Mouse (Mus musculus): ENCODE results near the gene Mcl1. TPM values are rescaled to one million over a fixed set of nuclear protein-coding genes. Genes with fewer than 3 reads are reported as not detected.

The Mcl1 gene
- polyA plus RNA-seq, 1 experiment from 2014 or later, result 34.8 TPM

GRCm38 (mm10) chr3:95676745-95677419, 18.3 kb downstream of the Mcl1 start:
- 0 out of 2 replicates have a peak, but pooled peaks cover 11% of the 10 kb centered on the region for H3K36me3 ChIP-seq (replicated peaks)
- no peaks in the 10 kb centered on the region for H3K27me3 ChIP-seq
- no peaks in the 10 kb centered on the region for H3K9me3 ChIP-seq (replicated peaks)
- no peak for ATAC-seq (ENCODE audit: insufficient read depth)
- H3K9ac ChIP-seq, result no peak overlapping the region
- H3K4me2 ChIP-seq, result no peak overlapping the region
- 44% methylated on average over 15 of the region's 15 CpGs for WGBS (ENCODE audit: insufficient replicate concordance)
- H3K4me3 ChIP-seq (replicated peaks), result no peak overlapping the region
- H3K27ac ChIP-seq (replicated peaks), result peak overlapping the region; percentile 98
- H3K4me1 ChIP-seq (replicated peaks), result peaks cover 66% of the 10 kb centered on the region

- Histone ChIP-seq H3K4me3 (replicated peaks) (no peak overlapping the region), H3K9ac (no peak overlapping the region), H3K27ac (replicated peaks) (no peak overlapping the region), H3K36me3 (replicated peaks) (0 out of 2 replicates have a peak, but pooled peaks cover 10% of the 10 kb centered on the region), H3K4me2 (no peak overlapping the region), H3K9me3 (replicated peaks) (no peaks in the 10 kb centered on the region), H3K4me1 (replicated peaks) (peaks cover 59% of the 10 kb centered on the region), H3K27me3 (no peaks in the 10 kb centered on the region)
- ATAC-seq (ENCODE audit: insufficient read depth), result no peak
- 70% methylated on average over 19 of the region's 19 CpGs for WGBS (ENCODE audit: insufficient replicate concordance)
These were observed 19.0 kb downstream of the Mcl1 start for GRCm38 (mm10) chr3:95677420-95678090.

GRCm38 (mm10) chr3:95679551-95679950, 21.0 kb downstream of the Mcl1 start:
- Histone ChIP-seq H3K27ac (replicated peaks) (no peak overlapping the region), H3K9me3 (replicated peaks) (no peaks in the 10 kb centered on the region), H3K36me3 (replicated peaks) (0 out of 2 replicates have a peak, but pooled peaks cover 4% of the 10 kb centered on the region), H3K4me3 (replicated peaks) (no peak overlapping the region), H3K27me3 (0 out of 2 replicates have a peak, but pooled peaks cover 5% of the 10 kb centered on the region), H3K9ac (no peak overlapping the region), H3K4me1 (replicated peaks) (peaks cover 39% of the 10 kb centered on the region), H3K4me2 (no peak overlapping the region)
- ATAC-seq (ENCODE audit: insufficient read depth), result no peak
- 79% methylated on average over 8 of the region's 8 CpGs for WGBS (ENCODE audit: insufficient replicate concordance)

- H3K9ac ChIP-seq, result no peak overlapping the region
- 0 out of 2 replicates have a peak, but pooled peaks cover 4% of the 10 kb centered on the region for H3K36me3 ChIP-seq (replicated peaks)
- H3K4me1 ChIP-seq (replicated peaks), result peaks cover 28% of the 10 kb centered on the region
- H3K9me3 ChIP-seq (replicated peaks), result no peaks in the 10 kb centered on the region
- ATAC-seq (ENCODE audit: insufficient read depth), result no peak
- no peak overlapping the region for H3K27ac ChIP-seq (replicated peaks)
- H3K4me2 ChIP-seq, result no peak overlapping the region
- H3K4me3 ChIP-seq (replicated peaks), result no peak overlapping the region
- peaks cover 13% of the 10 kb centered on the region for H3K27me3 ChIP-seq
- 65% methylated on average over 6 of the region's 6 CpGs for WGBS (ENCODE audit: insufficient replicate concordance)
These were observed 22.1 kb downstream of the Mcl1 start for GRCm38 (mm10) chr3:95680673-95681072.

GRCm38 (mm10) chr3:95681365-95681764, 22.8 kb downstream of the Mcl1 start:
- 20% methylated on average over 11 of the region's 11 CpGs for WGBS (ENCODE audit: insufficient replicate concordance)
- ATAC-seq (ENCODE audit: insufficient read depth), result no peak
- H3K9me3 ChIP-seq (replicated peaks), result no peaks in the 10 kb centered on the region

GRCm38 (mm10) chr3:95682878-95683277, 24.3 kb downstream of the Mcl1 start:
- Histone ChIP-seq H3K4me2 (no peak overlapping the region), H3K27ac (replicated peaks) (no peak overlapping the region), H3K36me3 (replicated peaks) (no peaks in the 10 kb centered on the region), H3K4me3 (replicated peaks) (no peak overlapping the region), H3K9ac (no peak overlapping the region), H3K9me3 (replicated peaks) (no peaks in the 10 kb centered on the region), H3K27me3 (peaks cover 34% of the 10 kb centered on the region), H3K4me1 (replicated peaks) (peaks cover 21% of the 10 kb centered on the region)
- WGBS (ENCODE audit: insufficient replicate concordance), result 67% methylated on average over 5 of the region's 5 CpGs
- no peak for ATAC-seq (ENCODE audit: insufficient read depth)

More at GRCm38 (mm10) chr3:95681365-95681764, 22.8 kb downstream of the Mcl1 start:
- Histone ChIP-seq H3K4me2 (no peak overlapping the region), H3K4me3 (replicated peaks) (no peak overlapping the region), H3K27ac (replicated peaks) (no peak overlapping the region), H3K27me3 (peaks cover 19% of the 10 kb centered on the region), H3K9ac (no peak overlapping the region), H3K4me1 (replicated peaks) (peaks cover 21% of the 10 kb centered on the region), H3K36me3 (replicated peaks) (0 out of 2 replicates have a peak, but pooled peaks cover 4% of the 10 kb centered on the region)

- Histone ChIP-seq H3K4me2 (no peak overlapping the region), H3K36me3 (replicated peaks) (no peaks in the 10 kb centered on the region), H3K9me3 (replicated peaks) (no peaks in the 10 kb centered on the region), H3K27me3 (peaks cover 52% of the 10 kb centered on the region), H3K4me3 (replicated peaks) (no peak overlapping the region), H3K9ac (no peak overlapping the region), H3K27ac (replicated peaks) (no peak overlapping the region), H3K4me1 (replicated peaks) (peaks cover 25% of the 10 kb centered on the region)
- ATAC-seq (ENCODE audit: insufficient read depth), result no peak
- WGBS (ENCODE audit: insufficient replicate concordance), result 31% methylated on average over 6 of the region's 8 CpGs
These were observed 26.3 kb downstream of the Mcl1 start for GRCm38 (mm10) chr3:95684846-95685245.

- Histone ChIP-seq H3K36me3 (replicated peaks) (no peaks in the 10 kb centered on the region), H3K9me3 (replicated peaks) (no peaks in the 10 kb centered on the region), H3K27me3 (peaks cover 52% of the 10 kb centered on the region), H3K4me1 (replicated peaks) (peaks cover 25% of the 10 kb centered on the region), H3K27ac (replicated peaks) (no peak overlapping the region), H3K9ac (no peak overlapping the region), H3K4me3 (replicated peaks) (no peak overlapping the region), H3K4me2 (no peak overlapping the region)
- 70% methylated on average over 4 of the region's 4 CpGs for WGBS (ENCODE audit: insufficient replicate concordance)
- ATAC-seq (ENCODE audit: insufficient read depth), result no peak
These were observed 26.7 kb downstream of the Mcl1 start for GRCm38 (mm10) chr3:95685301-95685700.

GRCm38 (mm10) chr3:95685701-95686100, 27.1 kb downstream of the Mcl1 start:
- Histone ChIP-seq H3K9me3 (replicated peaks) (no peaks in the 10 kb centered on the region), H3K4me1 (replicated peaks) (peaks cover 27% of the 10 kb centered on the region), H3K4me3 (replicated peaks) (no peak overlapping the region), H3K27ac (replicated peaks) (no peak overlapping the region), H3K27me3 (peaks cover 52% of the 10 kb centered on the region), H3K9ac (no peak overlapping the region), H3K4me2 (no peak overlapping the region), H3K36me3 (replicated peaks) (no peaks in the 10 kb centered on the region)
- WGBS (ENCODE audit: insufficient replicate concordance), result 52% methylated on average over 2 of the region's 2 CpGs
- no peak for ATAC-seq (ENCODE audit: insufficient read depth)

- Histone ChIP-seq H3K27ac (replicated peaks) (no peak overlapping the region), H3K27me3 (peaks cover 52% of the 10 kb centered on the region), H3K4me3 (replicated peaks) (no peak overlapping the region), H3K9ac (no peak overlapping the region), H3K9me3 (replicated peaks) (no peaks in the 10 kb centered on the region), H3K4me2 (peak overlapping the region; percentile 77; the same call in 1 of the 2 replicates), H3K4me1 (replicated peaks) (peaks cover 27% of the 10 kb centered on the region), H3K36me3 (replicated peaks) (no peaks in the 10 kb centered on the region)
- ATAC-seq (ENCODE audit: insufficient read depth), result no peak
- 52% methylated on average over 10 of the region's 10 CpGs for WGBS (ENCODE audit: insufficient replicate concordance)
These were observed 28.0 kb downstream of the Mcl1 start for GRCm38 (mm10) chr3:95686492-95687167.

GRCm38 (mm10) chr3:95687168-95687523, 28.6 kb downstream of the Mcl1 start:
- peak overlapping the region; percentile 77 for H3K4me2 ChIP-seq
- peaks cover 27% of the 10 kb centered on the region for H3K4me1 ChIP-seq (replicated peaks)
- no peak for ATAC-seq (ENCODE audit: insufficient read depth)
- H3K27ac ChIP-seq (replicated peaks), result no peak overlapping the region
- peaks cover 52% of the 10 kb centered on the region for H3K27me3 ChIP-seq
- 16% methylated on average over 4 of the region's 4 CpGs for WGBS (ENCODE audit: insufficient replicate concordance)
- H3K9ac ChIP-seq, result 0 out of 2 replicates have a peak overlapping the region, but pooled peaks have one; percentile 29
- no peaks in the 10 kb centered on the region for H3K9me3 ChIP-seq (replicated peaks)
- H3K36me3 ChIP-seq (replicated peaks), result no peaks in the 10 kb centered on the region
- H3K4me3 ChIP-seq (replicated peaks), result peak overlapping the region; percentile 50

Measured in liver, embryonic 15.5 days (tissue).